Mouse (Mus musculus) cortical plate, adult 2 months (tissue): Measurements from ENCODE around the gene Efcc1. TPM values are rescaled to one million over a fixed set of nuclear protein-coding genes. Genes with fewer than 3 reads are reported as not detected.

ENCODE experiments used
- H3K27ac ChIP-seq: fragments of 200-500 bp; 2 replicates; pipeline ENCODE4 v1.5.1; 2012; ENCODE audit warnings: low read length, control low read depth, inconsistent platforms; ENCODE audit not compliant: insufficient read depth
- H3K4me1 ChIP-seq: fragments of 200-500 bp; 2 replicates; pipeline ENCODE4 v1.6.1; 2011; ENCODE audit warnings: low read length; ENCODE audit not compliant: control insufficient read depth, insufficient read depth
- H3K4me3 ChIP-seq: fragments of 200-500 bp; 2 replicates; pipeline ENCODE4 v1.5.1; 2011; ENCODE audit warnings: mild to moderate bottlenecking, low read length, control low read depth; ENCODE audit not compliant: insufficient read depth
- CTCF ChIP-seq: fragments of 200-500 bp; IDR thresholded peaks from 2 replicates; pipeline ENCODE4 v1.5.1; 2011; ENCODE audit warnings: mild to moderate bottlenecking, control low read depth, low read length; ENCODE audit not compliant: insufficient read depth; ENCODE audit errors: extremely low read depth
- POLR2A ChIP-seq: fragments of 200-500 bp; IDR thresholded peaks from 2 replicates; pipeline ENCODE4 v1.6.1; 2011; ENCODE audit warnings: mild to moderate bottlenecking, low read length, control low read depth; ENCODE audit not compliant: insufficient read depth; ENCODE audit errors: extremely low read depth
- polyA plus RNA-seq: library from polyadenylated mRNA; depleted of rRNA; stranded (reverse); fragments of >200 nt; gene quantifications from 2 replicates; pipeline ENCODE4 v1.2.3, GENCODE M21; 2012

Gene Efcc1
- polyA plus RNA-seq, 1 experiment: 6.7 TPM

DNA sequence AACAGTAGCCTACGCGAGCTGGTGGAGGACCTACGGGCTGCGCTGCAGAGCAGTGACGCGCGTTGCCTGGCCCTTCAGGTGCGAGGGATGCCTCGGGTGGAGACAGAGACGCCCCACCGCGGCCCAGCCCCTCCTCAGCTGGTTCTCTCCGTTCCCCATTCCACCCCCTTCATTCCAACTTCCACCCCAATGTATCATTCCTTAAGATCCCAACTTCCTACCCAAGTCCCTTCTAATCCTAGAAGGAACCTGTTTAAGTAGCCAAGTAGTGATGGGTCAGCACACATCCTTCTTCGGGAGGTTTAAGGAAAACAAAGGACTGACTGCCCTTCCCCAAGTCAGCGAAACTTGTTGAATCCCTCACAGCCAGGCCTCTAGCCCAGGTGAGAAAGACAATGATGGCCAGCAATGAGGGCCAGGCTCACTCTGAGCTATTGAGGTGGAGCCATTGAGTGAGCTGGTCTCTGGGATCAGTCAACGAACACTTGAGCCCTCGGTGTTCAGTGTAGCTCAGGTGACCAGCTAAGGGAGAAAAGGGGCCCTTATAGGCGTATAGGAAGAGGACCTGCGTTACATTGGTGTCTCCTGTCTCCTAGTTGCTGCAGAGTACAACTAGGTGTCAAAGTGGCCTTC lies 910 bp downstream of the Efcc1 start:
- no peak for TF ChIP-seq POLR2A
- TF ChIP-seq CTCF: no peak
- Histone ChIP-seq H3K27ac (peak overlapping the region; percentile 89), H3K4me3 (peak overlapping the region; percentile 66), H3K4me1 (peaks cover 2% of the 10 kb centered on the region)

DNA sequence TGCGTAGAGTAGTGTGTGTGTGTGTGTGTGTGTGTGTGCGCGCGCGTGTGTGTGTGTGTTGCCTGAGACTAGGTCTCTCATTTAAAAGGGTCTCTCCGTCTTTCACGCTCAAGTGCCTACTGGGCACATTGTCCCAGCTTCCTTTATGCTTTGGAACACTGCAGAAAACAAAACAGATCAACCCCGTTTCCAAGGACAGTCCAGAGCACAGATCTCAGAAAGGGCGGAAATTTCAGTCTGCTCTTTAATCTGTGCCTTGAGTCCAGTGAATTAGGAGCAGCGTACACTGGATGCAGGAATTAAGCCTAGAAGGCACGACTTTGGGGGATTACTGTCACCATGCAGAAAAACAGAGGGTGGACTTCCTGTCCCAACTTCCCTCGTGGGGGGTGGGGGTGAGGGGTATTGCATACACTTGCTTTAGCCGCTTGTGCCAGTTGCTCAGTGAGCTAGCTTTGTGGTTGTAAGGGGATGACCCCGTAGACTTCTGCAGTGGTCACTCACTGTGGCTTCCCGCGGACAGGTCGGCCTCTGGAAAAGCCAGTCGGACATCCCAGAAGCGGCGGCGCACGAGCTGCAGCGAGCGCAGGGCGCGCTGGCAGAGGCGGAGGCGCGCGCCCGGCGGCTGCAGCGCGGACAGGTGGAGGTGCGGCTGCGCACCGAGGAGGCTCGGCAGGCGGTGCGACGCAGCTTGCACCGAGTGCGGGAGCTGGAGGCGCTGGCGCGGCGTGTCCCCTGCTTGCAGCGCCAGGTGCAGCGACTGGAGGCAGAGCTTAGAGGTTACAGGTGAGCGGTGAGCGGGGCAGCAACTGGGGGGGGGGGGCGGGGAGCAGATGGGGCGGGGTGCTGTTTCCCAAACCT lies 1.7 kb downstream of the Efcc1 start:
- peaks cover 2% of the 10 kb centered on the region for H3K4me1 ChIP-seq
- H3K27ac ChIP-seq: no peak overlapping the region
- TF ChIP-seq POLR2A (no peak), CTCF (no peak)

DNA sequence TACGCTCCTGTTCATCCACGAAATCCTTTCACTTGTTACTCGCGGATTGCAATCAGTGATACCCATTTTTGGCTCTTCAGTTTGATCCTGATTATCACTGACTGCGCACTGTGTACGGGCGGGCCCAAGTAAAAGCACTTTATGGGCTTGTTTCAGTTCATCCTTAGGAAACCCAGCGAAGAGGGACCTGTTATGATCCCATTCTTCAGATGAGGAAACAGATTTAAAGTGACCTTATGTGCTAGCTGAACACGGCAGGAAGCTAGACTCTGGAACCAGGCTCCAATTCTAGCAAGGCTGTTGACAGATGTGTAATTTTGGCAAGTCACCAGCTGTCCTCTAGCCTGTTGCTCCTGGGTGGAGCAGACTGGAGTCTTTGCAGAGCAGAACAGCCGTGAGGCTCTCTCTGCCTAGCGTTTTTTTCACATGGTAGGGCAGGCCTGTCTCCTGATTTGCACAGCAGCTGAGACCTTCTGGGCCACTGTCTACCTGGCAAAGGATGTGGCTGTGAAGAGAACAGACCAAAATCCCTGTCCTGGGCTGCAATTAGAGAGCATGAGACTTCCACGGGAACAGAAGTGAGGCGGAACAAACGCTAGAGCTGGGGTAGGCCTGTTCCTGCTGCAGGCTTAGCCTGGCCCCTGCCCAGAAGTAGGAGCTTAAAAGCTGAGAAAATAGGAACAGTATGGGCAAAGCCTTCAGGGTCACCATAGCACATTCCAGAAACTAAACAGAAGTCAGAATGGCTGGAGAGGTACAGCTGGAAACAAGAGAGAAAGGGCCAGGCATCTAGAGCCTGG lies 2.7 kb downstream of the Efcc1 start:
- TF ChIP-seq POLR2A: no peak
- no peak for TF ChIP-seq CTCF
- peak overlapping the region; percentile 42 for H3K4me3 ChIP-seq
- H3K27ac ChIP-seq: no peak overlapping the region
- peaks cover 2% of the 10 kb centered on the region for H3K4me1 ChIP-seq

More for the DNA sequence above, 1.7 kb downstream of the Efcc1 start:
- H3K4me3 ChIP-seq: peak overlapping the region; percentile 66

DNA sequence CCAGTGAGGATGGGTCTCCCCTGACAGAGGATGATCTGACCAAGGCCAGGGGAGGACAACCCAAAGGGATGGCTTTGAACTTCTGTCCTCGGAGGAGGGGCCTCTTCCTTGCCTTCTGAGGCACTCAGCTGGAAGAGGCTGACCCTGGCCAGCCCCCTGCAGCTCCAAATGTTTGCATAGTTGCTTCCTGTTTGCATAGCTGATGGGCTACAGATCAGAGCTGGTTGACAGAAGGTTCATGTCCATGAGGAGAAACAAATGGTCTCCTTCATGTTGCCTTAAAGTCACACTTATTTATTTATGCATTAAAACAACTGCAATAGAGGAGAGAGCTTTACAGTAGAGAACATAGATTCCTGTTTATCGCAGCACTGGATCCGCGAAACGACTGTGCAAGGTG lies 3.5 kb downstream of the Efcc1 start:
- H3K4me1 ChIP-seq: peaks cover 2% of the 10 kb centered on the region
- TF ChIP-seq CTCF: no peak
- TF ChIP-seq POLR2A: no peak
- H3K4me3 ChIP-seq: no peak overlapping the region
- no peak overlapping the region for H3K27ac ChIP-seq

DNA sequence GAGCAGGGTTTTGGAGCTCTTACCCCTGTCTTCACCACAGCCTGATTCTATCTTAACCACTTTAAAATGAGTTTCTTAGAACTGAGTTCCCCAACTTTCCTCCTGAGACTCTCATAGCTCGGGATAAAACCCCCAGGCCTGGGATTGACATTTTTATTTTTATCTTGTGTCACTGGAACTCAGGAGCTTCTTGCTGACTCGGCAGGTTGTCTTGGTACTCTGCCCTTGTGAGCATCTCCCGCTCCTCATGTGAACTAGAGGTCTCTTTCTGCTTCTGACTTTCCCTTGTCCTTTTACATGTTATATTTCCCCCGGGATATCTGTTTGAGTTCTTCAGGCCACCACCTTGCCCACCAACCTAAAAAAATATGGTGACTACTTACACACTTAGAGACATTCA lies 6.3 kb downstream of the Efcc1 start:
- Histone ChIP-seq H3K27ac (no peak overlapping the region), H3K4me1 (no peaks in the 10 kb centered on the region; the same call in 1 of the 2 replicates), H3K4me3 (no peak overlapping the region)
- TF ChIP-seq POLR2A (no peak), CTCF (no peak)

DNA sequence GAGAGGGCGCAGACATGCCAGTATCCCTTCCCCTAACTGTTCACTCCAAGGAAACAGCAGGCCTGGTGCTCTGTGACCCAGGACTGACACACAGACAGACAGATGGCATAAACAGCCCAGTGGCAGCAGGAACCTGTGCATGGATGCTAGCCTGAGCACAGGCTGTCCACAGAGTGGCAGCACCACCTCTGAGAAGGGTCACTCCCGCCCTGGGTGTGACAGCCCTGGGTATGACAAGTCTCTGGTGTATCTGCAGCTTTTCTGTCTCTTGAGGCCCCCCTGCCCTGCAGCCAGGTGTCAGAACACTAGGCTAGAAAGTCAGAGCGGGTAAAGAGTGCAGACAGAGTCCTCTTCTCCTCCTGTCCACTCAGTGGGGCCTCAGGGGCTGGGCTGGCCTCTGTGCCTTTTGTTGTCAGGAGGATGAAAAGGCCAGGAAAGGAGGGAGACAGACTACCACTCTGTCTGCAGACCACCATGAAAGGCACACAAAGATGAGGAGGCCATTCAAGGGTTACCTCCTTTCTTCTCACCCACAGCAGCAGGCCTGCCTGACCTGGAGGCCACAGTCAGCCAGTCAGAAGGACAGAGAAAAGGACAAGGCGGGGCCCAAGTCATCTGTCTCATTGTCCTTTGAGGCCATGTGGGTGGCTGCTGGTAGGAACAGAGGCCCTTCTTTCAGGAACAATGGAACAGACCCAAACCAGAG lies 7.4 kb downstream of the Efcc1 start:
- no peak overlapping the region for H3K27ac ChIP-seq
- H3K4me3 ChIP-seq: no peak overlapping the region
- no peak for TF ChIP-seq CTCF
- TF ChIP-seq POLR2A: no peak
- H3K4me1 ChIP-seq: no peaks in the 10 kb centered on the region

DNA sequence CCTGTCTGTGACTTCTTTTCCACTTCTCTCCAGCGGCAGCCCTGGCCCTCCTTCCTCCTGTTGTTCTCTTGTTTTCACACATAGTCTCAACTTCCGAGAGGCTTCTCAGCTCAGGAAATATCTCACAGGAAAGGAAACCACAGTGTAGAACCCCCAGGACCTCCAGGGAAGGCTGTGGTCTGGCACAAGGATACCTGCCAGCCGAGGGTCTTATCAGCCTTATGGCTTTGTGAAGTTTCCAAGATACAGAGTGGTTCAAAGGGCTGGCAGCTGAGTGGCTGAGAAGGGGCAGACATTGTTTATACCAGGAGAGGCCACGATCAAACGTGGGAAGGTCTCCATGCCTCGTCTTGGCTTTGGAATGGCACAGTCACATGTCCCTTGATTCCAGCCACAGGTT lies 9.2 kb downstream of the Efcc1 start:
- no peak for TF ChIP-seq CTCF
- TF ChIP-seq POLR2A: no peak
- Histone ChIP-seq H3K27ac (no peak overlapping the region), H3K4me3 (no peak overlapping the region), H3K4me1 (no peaks in the 10 kb centered on the region)

DNA sequence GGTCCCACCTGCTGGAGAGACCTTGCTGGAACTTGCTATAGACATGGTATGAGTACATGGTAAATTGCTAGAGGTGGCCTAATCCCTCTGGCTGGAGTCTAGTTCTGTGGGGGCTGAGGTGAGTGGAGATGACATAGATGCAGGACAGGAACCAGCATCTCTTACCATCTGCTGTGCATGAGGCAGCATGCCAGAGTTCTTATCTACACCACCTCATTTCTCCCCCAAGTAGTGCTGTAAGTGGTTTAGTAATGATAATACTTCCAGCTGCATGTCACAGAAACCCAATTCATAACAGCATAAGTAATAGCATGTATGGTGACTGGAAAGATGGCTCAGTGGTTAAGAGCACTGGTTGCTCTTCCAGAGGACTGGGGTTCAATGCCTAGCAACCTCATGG lies 9.8 kb downstream of the Efcc1 start:
- H3K4me1 ChIP-seq: no peaks in the 10 kb centered on the region
- TF ChIP-seq POLR2A: no peak
- no peak for TF ChIP-seq CTCF
- H3K4me3 ChIP-seq: no peak overlapping the region

DNA sequence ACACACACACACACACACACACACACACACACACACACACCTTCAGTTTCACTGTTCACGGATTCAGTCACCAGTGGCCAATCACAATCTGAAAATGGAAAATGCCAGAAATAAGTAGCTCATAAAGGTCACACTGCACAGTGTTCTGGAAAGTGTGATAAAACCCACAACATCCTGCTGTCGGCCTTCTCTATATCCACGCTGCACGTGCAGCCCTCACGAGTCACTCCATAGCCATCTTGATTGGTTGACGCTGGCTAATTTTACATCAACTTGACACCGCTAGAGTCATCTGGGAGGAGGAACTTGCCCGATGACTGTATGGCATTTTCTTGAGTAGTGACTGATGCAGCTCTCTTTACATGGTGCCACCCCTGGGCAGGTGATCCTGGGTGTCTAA lies 11.3 kb downstream of the Efcc1 start:
- no peaks in the 10 kb centered on the region for H3K4me1 ChIP-seq
- TF ChIP-seq POLR2A (no peak), CTCF (no peak)
- H3K27ac ChIP-seq: no peak overlapping the region

More for the DNA sequence above, 9.8 kb downstream of the Efcc1 start:
- H3K27ac ChIP-seq: no peak overlapping the region

More for the DNA sequence above, 11.3 kb downstream of the Efcc1 start:
- no peak overlapping the region for H3K4me3 ChIP-seq
